Mouse (Mus musculus): ENCODE data around the gene Foxf1.

DNA sequence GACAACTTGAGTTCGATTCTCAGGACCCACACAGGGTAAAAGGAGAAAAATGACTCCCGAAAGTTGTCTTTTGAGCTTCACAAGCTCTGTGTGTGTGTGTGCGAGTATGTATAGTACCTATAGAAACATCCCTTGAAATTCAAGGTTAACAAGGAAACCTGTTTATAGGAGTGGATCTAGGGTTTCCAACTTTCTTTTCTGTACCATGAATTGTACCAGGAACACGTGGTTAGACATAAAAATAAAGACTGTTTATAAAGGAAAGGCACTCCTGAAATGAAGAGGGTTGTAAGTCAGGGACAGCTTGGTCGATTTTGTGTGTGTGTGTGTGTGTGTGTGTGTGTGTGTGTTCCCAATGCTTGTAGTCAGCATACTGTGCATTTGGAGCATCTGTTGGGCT is 24.5 kb downstream of the Foxf1 start:
- TF ChIP-seq ZNF384 (IDR thresholded peaks at IDR 0.05; ENCODE audit: low read depth, low read length) (no peak), CHD1 (IDR thresholded peaks at IDR 0.05; ENCODE audit: low read depth, low read length) (no peak), CTCF (conservative IDR thresholded peaks at IDR 0.05 in 1 of 2, IDR thresholded peaks at IDR 0.05 in 1 of 2; ENCODE audit: low read depth in 2 of 2, low read length in 2 of 2) (no peak), RAD21 (IDR thresholded peaks at IDR 0.05; ENCODE audit: low read depth, low read length) (no peak), UBTF (IDR thresholded peaks at IDR 0.05; ENCODE audit: low read depth, low read length) (no peak), POLR2A (IDR thresholded peaks at IDR 0.05; ENCODE audit: low read depth, low read length) (no peak), GABPA (IDR thresholded peaks at IDR 0.05; ENCODE audit: insufficient replicate concordance, low read depth, low read length) (no peak), BHLHE40 (IDR thresholded peaks at IDR 0.05; ENCODE audit: low read depth, low read length) (no peak), EP300 (IDR thresholded peaks at IDR 0.05; ENCODE audit: low read length) (no peak), ZKSCAN1 (IDR thresholded peaks at IDR 0.05; ENCODE audit: borderline replicate concordance, low read depth, low read length) (no peak), KAT2A (IDR thresholded peaks at IDR 0.05; ENCODE audit: insufficient replicate concordance, low read length) (no peak), ZC3H11A (IDR thresholded peaks at IDR 0.05; ENCODE audit: low read depth, low read length) (no peak)

Data from CH12.LX (cell line).